Mouse (Mus musculus): ENCODE data around the gene Tll1.

- no peak for TF ChIP-seq CTCF (IDR thresholded peaks at IDR 0.05; ENCODE audit: low read depth, low read length)
- no peak for TF ChIP-seq POLR2A (IDR thresholded peaks at IDR 0.05; ENCODE audit: insufficient read depth, low read length)
- TF ChIP-seq EP300 (IDR thresholded peaks at IDR 0.05; ENCODE audit: insufficient read depth, low read depth, low read length): no peak
Measured at GRCm38 (mm10) chr8:64136593-64136992, 69.5 kb downstream of the Tll1 start.
